Mouse (Mus musculus): ENCODE data around the gene Ift122. TPM values are rescaled to one million over a fixed set of nuclear protein-coding genes. Genes with fewer than 3 reads are reported as not detected.

Gene Ift122
- polyA plus RNA-seq, 1 experiment = 3.6 TPM

DNA sequence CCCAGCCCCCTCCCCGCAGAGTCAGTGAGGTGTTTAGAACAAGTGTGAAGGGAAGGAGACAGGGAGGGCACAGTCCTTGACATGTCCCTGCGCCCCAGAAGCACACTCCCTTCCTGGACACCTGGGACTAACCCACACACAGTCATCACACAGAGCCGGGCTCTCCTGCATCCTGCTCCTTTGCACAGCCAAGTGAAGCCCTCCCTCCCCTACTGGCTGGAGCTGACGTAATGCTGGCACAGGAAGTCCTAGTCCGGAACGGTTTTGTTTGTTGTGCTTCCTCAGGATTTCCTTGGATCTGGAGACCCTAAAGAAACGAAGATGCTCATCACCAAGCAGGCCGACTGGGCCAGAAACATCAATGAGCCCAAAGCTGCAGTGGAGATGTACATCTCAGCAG lies 56.7 kb downstream of the Ift122 start:
- H3K4me3 ChIP-seq (replicated peaks; ENCODE audit: control insufficient read depth, low read depth, low read length) = no peak overlapping the region
- H3K27ac ChIP-seq (ENCODE audit: control insufficient read depth, insufficient read depth, low read depth, low read length, poor library complexity) = no peak overlapping the region; the same call in 1 of the 2 replicates
- WGBS = 16% methylated on average over 8 of the region's 8 CpGs
- H3K4me1 ChIP-seq (ENCODE audit: control insufficient read depth, insufficient read depth, low read length) = peaks cover 10% of the 10 kb centered on the region
- TF ChIP-seq CTCF (IDR thresholded peaks at IDR 0.05; ENCODE audit: control insufficient read depth, insufficient read depth, low read length) = no peak
- no peak for TF ChIP-seq POLR2A (IDR thresholded peaks at IDR 0.05; ENCODE audit: borderline replicate concordance, control insufficient read depth, low read depth, low read length)

DNA sequence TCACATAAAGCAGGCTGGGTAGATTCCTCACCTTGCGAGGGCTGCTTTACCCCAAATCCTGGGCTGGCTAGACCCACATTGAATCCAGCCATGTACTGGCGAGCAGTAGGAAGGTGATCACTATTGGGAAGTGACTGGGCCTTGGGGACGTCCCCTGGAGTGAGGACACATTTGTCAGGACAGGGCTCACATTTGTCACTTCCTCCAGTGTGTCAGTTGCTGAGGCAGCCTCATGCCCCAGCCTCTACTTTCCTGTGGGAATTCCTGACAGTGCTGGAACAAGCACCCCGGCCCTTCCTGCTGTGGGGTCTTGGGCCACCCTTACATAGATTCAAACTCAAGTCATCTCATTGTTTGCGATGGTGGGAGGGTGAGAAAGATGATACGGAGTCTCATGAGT lies 58.5 kb downstream of the Ift122 start:
- Histone ChIP-seq H3K4me3 (replicated peaks; ENCODE audit: control insufficient read depth, low read depth, low read length) (no peak overlapping the region), H3K27ac (ENCODE audit: control insufficient read depth, insufficient read depth, low read depth, low read length, poor library complexity) (no peak overlapping the region), H3K4me1 (ENCODE audit: control insufficient read depth, insufficient read depth, low read length) (peaks cover 10% of the 10 kb centered on the region)
- 77% methylated on average over 6 of the region's 6 CpGs for WGBS
- TF ChIP-seq POLR2A (IDR thresholded peaks at IDR 0.05; ENCODE audit: borderline replicate concordance, control insufficient read depth, low read depth, low read length) (no peak), CTCF (IDR thresholded peaks at IDR 0.05; ENCODE audit: control insufficient read depth, insufficient read depth, low read length) (no peak)

DNA sequence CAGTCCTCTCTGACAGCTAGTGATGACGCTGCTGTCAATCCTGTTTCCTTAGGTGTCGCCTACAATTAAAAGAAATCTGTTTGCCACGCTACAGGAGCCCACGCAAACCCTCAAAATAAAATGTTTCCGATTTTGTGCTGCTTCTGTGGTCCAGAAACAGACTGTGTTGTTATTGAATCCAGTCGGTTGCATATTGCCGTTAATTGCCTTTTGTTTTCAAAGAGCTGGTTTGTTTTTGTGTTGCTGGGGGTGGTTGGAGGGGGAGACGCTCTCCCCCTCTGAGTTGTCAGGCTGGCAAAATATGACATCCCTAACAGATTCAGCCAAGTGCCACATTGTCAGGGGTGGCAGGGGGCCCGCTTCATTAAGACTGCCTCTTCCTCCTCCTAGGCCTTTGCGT lies 60.2 kb downstream of the Ift122 start:
- Histone ChIP-seq H3K27ac (ENCODE audit: control insufficient read depth, insufficient read depth, low read depth, low read length, poor library complexity) (no peak overlapping the region), H3K4me1 (ENCODE audit: control insufficient read depth, insufficient read depth, low read length) (peaks cover 5% of the 10 kb centered on the region), H3K4me3 (replicated peaks; ENCODE audit: control insufficient read depth, low read depth, low read length) (no peak overlapping the region)
- WGBS = 83% methylated on average over 10 of the region's 10 CpGs
- TF ChIP-seq POLR2A (IDR thresholded peaks at IDR 0.05; ENCODE audit: borderline replicate concordance, control insufficient read depth, low read depth, low read length) = no peak
- TF ChIP-seq CTCF (IDR thresholded peaks at IDR 0.05; ENCODE audit: control insufficient read depth, insufficient read depth, low read length) = no peak

DNA sequence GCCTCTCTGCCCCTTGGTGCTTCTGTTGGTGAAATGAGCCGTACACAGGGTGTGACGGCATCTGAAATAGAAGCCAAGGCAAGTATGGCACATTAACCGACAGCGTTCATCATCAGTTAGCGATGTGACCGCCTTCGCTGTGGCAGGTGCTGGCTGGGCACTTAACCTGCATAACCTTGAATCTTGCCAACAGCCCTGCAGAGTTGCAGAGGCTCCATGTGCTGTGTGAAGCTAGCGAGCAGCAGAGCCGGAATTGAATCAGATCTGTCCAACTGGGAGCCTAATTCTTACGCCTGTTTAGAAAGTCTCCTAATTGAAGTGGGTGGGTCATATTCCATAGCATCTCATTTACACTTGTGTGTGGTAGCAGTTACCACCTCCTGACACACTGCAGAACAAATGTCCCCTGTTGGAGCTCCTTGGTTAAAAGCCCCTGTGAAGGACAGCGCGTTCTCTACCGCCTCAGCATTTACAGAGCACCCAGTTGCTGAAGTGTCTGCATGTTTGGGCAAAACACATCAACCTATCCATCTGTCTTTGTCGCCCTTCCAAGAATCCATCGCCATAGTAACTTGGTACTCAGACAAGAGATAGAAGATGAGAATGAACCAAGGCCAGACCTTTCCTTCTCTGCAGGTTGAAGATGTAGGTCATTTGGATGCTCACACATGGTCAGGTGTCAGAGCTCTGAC lies 61.4 kb downstream of the Ift122 start:
- Histone ChIP-seq H3K4me1 (ENCODE audit: control insufficient read depth, insufficient read depth, low read length) (peaks cover 4% of the 10 kb centered on the region; the same call in 1 of the 2 replicates), H3K27ac (ENCODE audit: control insufficient read depth, insufficient read depth, low read depth, low read length, poor library complexity) (no peak overlapping the region), H3K4me3 (replicated peaks; ENCODE audit: control insufficient read depth, low read depth, low read length) (no peak overlapping the region)
- WGBS = 93% methylated on average over 15 of the region's 15 CpGs
- TF ChIP-seq CTCF (IDR thresholded peaks at IDR 0.05; ENCODE audit: control insufficient read depth, insufficient read depth, low read length) (no peak), POLR2A (IDR thresholded peaks at IDR 0.05; ENCODE audit: borderline replicate concordance, control insufficient read depth, low read depth, low read length) (no peak)

DNA sequence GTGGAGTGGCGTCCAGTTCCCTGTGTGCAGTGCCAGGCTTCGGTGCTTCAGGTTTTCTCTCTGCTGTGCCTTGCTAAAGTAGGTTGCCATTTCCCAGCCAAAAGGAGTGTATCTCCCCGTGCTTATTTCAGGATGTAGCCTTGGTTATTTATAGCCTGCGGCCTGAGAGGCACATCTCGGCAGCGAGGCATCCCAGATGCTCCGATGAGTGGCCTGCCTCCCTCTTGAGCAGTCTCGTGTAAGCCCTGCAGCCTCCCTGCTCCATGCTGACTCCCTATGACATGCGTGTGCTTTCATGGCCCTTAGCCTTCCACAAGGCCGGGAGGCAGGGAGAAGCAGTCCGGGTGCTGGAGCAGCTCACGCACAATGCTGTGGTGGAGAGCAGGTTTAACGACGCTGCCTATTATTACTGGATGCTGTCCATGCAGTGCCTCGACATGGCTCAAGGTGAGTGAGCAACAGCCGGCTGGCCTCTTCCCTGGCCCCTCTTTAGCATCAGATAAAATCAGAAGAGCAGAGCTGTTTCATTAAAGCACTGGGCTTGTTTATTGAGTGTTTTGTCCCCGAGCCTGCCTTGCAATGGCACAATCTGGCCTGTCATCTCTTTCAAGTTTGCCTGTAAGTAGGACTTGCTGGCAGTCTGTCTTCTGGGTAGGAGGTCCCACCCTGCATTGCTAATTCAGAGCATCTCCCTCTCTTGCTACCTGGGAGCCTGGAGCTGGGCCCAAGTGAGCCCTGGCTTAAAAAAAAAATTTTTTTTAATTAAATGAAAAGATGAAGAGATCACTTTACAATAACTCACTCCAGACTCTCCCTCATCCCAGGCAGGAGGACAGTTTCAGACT lies 62.6 kb downstream of the Ift122 start:
- H3K4me1 ChIP-seq (ENCODE audit: control insufficient read depth, insufficient read depth, low read length) = no peaks in the 10 kb centered on the region; the same call in 1 of the 2 replicates
- H3K27ac ChIP-seq (ENCODE audit: control insufficient read depth, insufficient read depth, low read depth, low read length, poor library complexity) = no peak overlapping the region
- 76% methylated on average over 17 of the region's 17 CpGs for whole genome bisulfite sequencing
- H3K4me3 ChIP-seq (replicated peaks; ENCODE audit: control insufficient read depth, low read depth, low read length) = no peak overlapping the region
- TF ChIP-seq CTCF (IDR thresholded peaks at IDR 0.05; ENCODE audit: control insufficient read depth, insufficient read depth, low read length) (no peak), POLR2A (IDR thresholded peaks at IDR 0.05; ENCODE audit: borderline replicate concordance, control insufficient read depth, low read depth, low read length) (no peak)

DNA sequence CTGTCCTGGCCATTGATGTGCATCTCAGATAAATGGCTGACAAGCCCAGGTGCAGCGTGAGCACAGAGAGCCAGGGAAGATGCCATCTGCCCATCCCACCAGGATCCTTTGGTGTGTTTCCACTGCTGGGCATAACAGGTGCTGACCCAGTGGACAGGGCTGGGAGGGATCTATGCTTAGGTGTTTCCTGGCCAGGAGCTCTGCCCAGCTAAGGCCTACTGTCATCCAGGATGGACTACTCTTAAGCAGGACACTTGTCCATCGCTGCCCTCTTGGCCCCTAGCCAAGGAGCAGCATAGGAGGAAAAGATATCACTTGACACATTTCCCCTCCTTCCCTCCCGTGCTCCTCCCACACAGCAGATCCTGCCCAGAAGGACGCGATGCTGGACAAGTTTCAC lies 63.3 kb downstream of the Ift122 start:
- Histone ChIP-seq H3K4me3 (replicated peaks; ENCODE audit: control insufficient read depth, low read depth, low read length) (no peak overlapping the region), H3K4me1 (ENCODE audit: control insufficient read depth, insufficient read depth, low read length) (no peaks in the 10 kb centered on the region; the same call in 1 of the 2 replicates), H3K27ac (ENCODE audit: control insufficient read depth, insufficient read depth, low read depth, low read length, poor library complexity) (no peak overlapping the region)
- 76% methylated on average over 5 of the region's 5 CpGs for WGBS
- TF ChIP-seq CTCF (IDR thresholded peaks at IDR 0.05; ENCODE audit: control insufficient read depth, insufficient read depth, low read length) = no peak
- no peak for TF ChIP-seq POLR2A (IDR thresholded peaks at IDR 0.05; ENCODE audit: borderline replicate concordance, control insufficient read depth, low read depth, low read length)

DNA sequence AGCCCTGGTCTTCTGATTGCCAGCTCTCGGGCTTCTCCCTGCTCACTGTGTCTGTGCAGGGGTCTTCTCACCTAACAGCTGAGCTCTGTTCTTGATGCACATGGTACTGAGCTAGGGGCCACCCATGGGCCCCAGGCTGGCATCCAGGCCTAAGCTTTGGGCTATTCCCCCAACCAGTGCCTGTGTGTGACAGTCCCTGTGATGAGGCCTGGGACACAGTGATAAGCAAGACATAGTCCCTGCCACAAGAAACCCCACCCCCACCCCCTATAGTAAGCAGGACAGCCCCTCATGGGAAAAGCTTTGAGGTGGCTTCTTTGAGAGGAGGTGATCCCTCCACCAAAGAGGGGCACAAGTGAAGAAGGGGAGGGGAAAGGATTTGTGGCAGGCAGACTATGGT lies 65.3 kb downstream of the Ift122 start:
- Histone ChIP-seq H3K4me3 (replicated peaks; ENCODE audit: control insufficient read depth, low read depth, low read length) (no peak overlapping the region), H3K4me1 (ENCODE audit: control insufficient read depth, insufficient read depth, low read length) (no peaks in the 10 kb centered on the region; the same call in 1 of the 2 replicates), H3K27ac (ENCODE audit: control insufficient read depth, insufficient read depth, low read depth, low read length, poor library complexity) (no peak overlapping the region)
- TF ChIP-seq CTCF (IDR thresholded peaks at IDR 0.05; ENCODE audit: control insufficient read depth, insufficient read depth, low read length) (no peak), POLR2A (IDR thresholded peaks at IDR 0.05; ENCODE audit: borderline replicate concordance, control insufficient read depth, low read depth, low read length) (no peak)
- 64% methylated on average over 1 of the region's 1 CpGs for WGBS

DNA sequence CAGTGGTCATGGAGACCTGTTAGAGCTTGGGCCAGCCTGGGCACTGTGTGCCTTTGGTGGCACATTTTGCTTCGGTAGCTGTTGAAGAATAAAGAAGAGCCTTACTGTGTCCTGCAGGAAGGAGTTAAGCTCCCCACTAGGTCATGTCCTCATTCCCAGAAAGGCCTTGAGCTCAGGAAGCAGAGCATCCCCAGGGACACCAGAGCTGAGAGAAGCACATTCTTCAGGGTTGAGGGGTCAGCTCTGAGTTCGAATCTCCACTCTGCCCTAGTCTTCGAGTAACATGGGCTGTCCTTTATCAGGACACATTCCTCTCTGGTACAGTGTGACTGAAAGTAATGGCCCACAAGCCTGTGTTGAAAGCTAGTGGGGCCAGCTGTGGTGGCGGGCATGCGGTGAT lies 66.6 kb downstream of the Ift122 start:
- Histone ChIP-seq H3K4me1 (ENCODE audit: control insufficient read depth, insufficient read depth, low read length) (no peaks in the 10 kb centered on the region), H3K27ac (ENCODE audit: control insufficient read depth, insufficient read depth, low read depth, low read length, poor library complexity) (no peak overlapping the region), H3K4me3 (replicated peaks; ENCODE audit: control insufficient read depth, low read depth, low read length) (no peak overlapping the region)
- TF ChIP-seq POLR2A (IDR thresholded peaks at IDR 0.05; ENCODE audit: borderline replicate concordance, control insufficient read depth, low read depth, low read length) (no peak), CTCF (IDR thresholded peaks at IDR 0.05; ENCODE audit: control insufficient read depth, insufficient read depth, low read length) (no peak)
- WGBS = 85% methylated on average over 5 of the region's 5 CpGs
